Mouse (Mus musculus) midbrain, postnatal 0 days (tissue): ENCODE results near the gene Cox15. TPM values are rescaled to one million over a fixed set of nuclear protein-coding genes. Genes with fewer than 3 reads are reported as not detected.

ENCODE experiments used
- ATAC-seq: fragments of 200-750 bp; cut with Nextera tagmentation; 2 replicates; pipeline ENCODE4 v1.8.0; 2017; ENCODE audit warnings: moderate number of reproducible peaks, mild to moderate bottlenecking, moderate TSS enrichment, moderate library complexity; ENCODE audit not compliant: low FRiP score
- DNase-seq: peaks from one replicate; pipeline ENCODE4 v3.0.0-alpha.2; 2015; ENCODE audit warnings: low spot score
- H3K27ac ChIP-seq: fragments of 300-500 bp; sonication (generic); 2 replicates; pipeline ENCODE4 v1.5.1; 2014; ENCODE audit warnings: low read depth, mild to moderate bottlenecking, low read length, mixed read lengths
- H3K27me3 ChIP-seq: fragments of 300-500 bp; sonication (generic); 2 replicates; pipeline ENCODE4 v1.6.1; 2014; ENCODE audit warnings: low read length, control low read depth, mixed read lengths; ENCODE audit not compliant: insufficient read depth
- H3K36me3 ChIP-seq: fragments of 300-500 bp; sonication (generic); 2 replicates; pipeline ENCODE4 v1.6.1; 2014; ENCODE audit warnings: low read length, control low read depth, mixed read lengths; ENCODE audit not compliant: insufficient read depth
- H3K4me1 ChIP-seq: fragments of 300-500 bp; sonication (generic); 2 replicates; pipeline ENCODE4 v1.6.1; 2014; ENCODE audit warnings: mild to moderate bottlenecking, control low read depth, antibody characterized with exemption, low read length, mixed read lengths; ENCODE audit not compliant: insufficient read depth
- H3K4me2 ChIP-seq: fragments of 300-500 bp; sonication (generic); 2 replicates; pipeline ENCODE4 v1.6.1; 2014; ENCODE audit warnings: low read depth, mild to moderate bottlenecking, low read length, mixed read lengths; ENCODE audit not compliant: poor library complexity, severe bottlenecking
- H3K4me3 ChIP-seq: fragments of 300-500 bp; sonication (generic); 2 replicates; pipeline ENCODE4 v1.5.1; 2014; ENCODE audit warnings: low read depth, mild to moderate bottlenecking, low read length, moderate library complexity
- H3K9ac ChIP-seq: fragments of 300-500 bp; sonication (generic); replicated peaks from 2 replicates; pipeline ENCODE4 v1.6.1; 2014; ENCODE audit warnings: mild to moderate bottlenecking, low read length, moderate library complexity, mixed read lengths; ENCODE audit not compliant: poor library complexity, severe bottlenecking
- H3K9me3 ChIP-seq: fragments of 300-500 bp; sonication (generic); 2 replicates; pipeline ENCODE4 v1.6.1; 2016; ENCODE audit warnings: low read length, control low read depth
- CTCF ChIP-seq: IDR thresholded peaks from 2 replicates; pipeline ENCODE4 v1.5.1; 2016; ENCODE audit warnings: antibody characterized with exemption, mild to moderate bottlenecking
- WGBS: fragments of 180-500 bp; shearing (Covaris S2); extraction: QIAGEN DNeasy Blood & Tissue Kit; methylation state at CpG from one replicate; pipeline ENCODE4 v1.1.7; 2014; 5-methylcytosine and 5-hydroxymethylcytosine counted together
- polyA plus RNA-seq: library from polyadenylated mRNA; unstranded; fragments of >200 nt; fragmentation: Nextera tagmentation; extraction: Ambion mirVana; gene quantifications from 2 replicates; pipeline ENCODE4 v1.2.1, GENCODE M21; 2015
- total RNA-seq: library from RNA; depleted of rRNA; stranded (reverse); fragments of >200 nt; gene quantifications from 2 replicates; pipeline ENCODE4 v1.2.3, GENCODE M21; 2014

Cox15 gene
- total and polyA plus RNA-seq, 2 experiments from 2014 or later: 9.4 to 32.7 TPM

- no peak overlapping the region for H3K4me3 ChIP-seq
- H3K9me3 ChIP-seq: no peaks in the 10 kb centered on the region
- H3K4me2 ChIP-seq: no peak overlapping the region
- 85% methylated on average over 9 of the region's 9 CpGs for WGBS
- no peaks in the 10 kb centered on the region for H3K36me3 ChIP-seq
- ATAC-seq (no peak), DNase-seq (no peak)
- H3K4me1 ChIP-seq: no peaks in the 10 kb centered on the region
- no peak for TF ChIP-seq CTCF
- H3K27me3 ChIP-seq: no peaks in the 10 kb centered on the region
- no peak overlapping the region for H3K9ac ChIP-seq
- H3K27ac ChIP-seq: no peak overlapping the region
These were observed 14.9 kb upstream of the Cox15 start for GRCm38 (mm10) chr19:43767549-43768322.

DNA sequence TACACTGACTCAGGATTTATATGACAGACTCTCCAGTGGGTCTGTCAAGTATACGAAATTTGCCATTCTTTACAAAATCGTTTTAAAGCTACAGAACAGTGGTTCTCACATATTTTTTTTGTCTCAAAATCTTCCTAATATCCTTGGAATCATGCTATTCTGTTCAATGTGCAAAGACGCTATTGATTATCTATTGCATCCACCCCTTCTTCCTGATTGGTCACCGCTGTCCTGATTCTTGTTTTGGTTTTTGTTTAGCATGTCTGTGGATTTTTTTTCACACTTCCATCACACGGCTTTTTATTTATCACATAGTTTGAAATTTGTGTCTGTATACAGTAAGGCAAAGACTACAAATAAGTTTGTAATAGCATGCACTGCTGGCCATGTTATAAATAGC, 13.7 kb upstream of the Cox15 start:
- H3K9me3 ChIP-seq: no peaks in the 10 kb centered on the region
- no peaks in the 10 kb centered on the region for H3K27me3 ChIP-seq
- WGBS: 86% methylated on average over 5 of the region's 5 CpGs
- DNase-seq (no peak), ATAC-seq (no peak)
- no peak overlapping the region for H3K27ac ChIP-seq
- H3K4me2 ChIP-seq: no peak overlapping the region
- no peaks in the 10 kb centered on the region for H3K36me3 ChIP-seq
- H3K9ac ChIP-seq: no peak overlapping the region
- no peak overlapping the region for H3K4me3 ChIP-seq
- no peak for TF ChIP-seq CTCF
- H3K4me1 ChIP-seq: no peaks in the 10 kb centered on the region

- no peak overlapping the region for H3K9ac ChIP-seq
- ATAC-seq: no peak
- no peaks in the 10 kb centered on the region for H3K9me3 ChIP-seq
- no peaks in the 10 kb centered on the region for H3K27me3 ChIP-seq
- no peak overlapping the region for H3K4me3 ChIP-seq
- DNase-seq: no peak
- H3K36me3 ChIP-seq: no peaks in the 10 kb centered on the region
- no peak for TF ChIP-seq CTCF
- no peak overlapping the region for H3K27ac ChIP-seq
- WGBS: 76% methylated on average over 2 of the region's 2 CpGs
- H3K4me2 ChIP-seq: no peak overlapping the region
- no peaks in the 10 kb centered on the region for H3K4me1 ChIP-seq
These were observed 9.6 kb upstream of the Cox15 start for GRCm38 (mm10) chr19:43762410-43762809.

GRCm38 (mm10) chr19:43761543-43762256, 8.9 kb upstream of the Cox15 start:
- DNase-seq (no peak), ATAC-seq (no peak)
- Histone ChIP-seq H3K27ac (no peak overlapping the region), H3K36me3 (no peaks in the 10 kb centered on the region), H3K9ac (no peak overlapping the region), H3K4me3 (no peak overlapping the region), H3K4me1 (no peaks in the 10 kb centered on the region), H3K27me3 (no peaks in the 10 kb centered on the region), H3K9me3 (no peaks in the 10 kb centered on the region), H3K4me2 (no peak overlapping the region)
- 0 out of 2 replicates have a peak, but pooled peaks have one; percentile 7 for TF ChIP-seq CTCF

- Histone ChIP-seq H3K4me3 (no peak overlapping the region), H3K27me3 (no peaks in the 10 kb centered on the region), H3K4me2 (no peak overlapping the region), H3K27ac (no peak overlapping the region), H3K9ac (no peak overlapping the region), H3K36me3 (no peaks in the 10 kb centered on the region), H3K4me1 (no peaks in the 10 kb centered on the region), H3K9me3 (no peaks in the 10 kb centered on the region)
- 21% methylated on average over 6 of the region's 6 CpGs for WGBS
- DNase-seq: peak; percentile 67
- ATAC-seq: no peak
- peak; percentile 77 for TF ChIP-seq CTCF
These were observed 7.7 kb upstream of the Cox15 start for GRCm38 (mm10) chr19:43760504-43760903.

GRCm38 (mm10) chr19:43754872-43755271, 2.1 kb upstream of the Cox15 start:
- H3K4me2 ChIP-seq: no peak overlapping the region
- no peaks in the 10 kb centered on the region for H3K27me3 ChIP-seq
- H3K4me1 ChIP-seq: no peaks in the 10 kb centered on the region
- no peak overlapping the region for H3K9ac ChIP-seq
- DNase-seq (no peak), ATAC-seq (no peak)
- H3K36me3 ChIP-seq: 0 out of 2 replicates have a peak, but pooled peaks cover 3% of the 10 kb centered on the region
- no peaks in the 10 kb centered on the region for H3K9me3 ChIP-seq
- H3K4me3 ChIP-seq: no peak overlapping the region
- WGBS: 74% methylated on average over 2 of the region's 2 CpGs
- no peak overlapping the region for H3K27ac ChIP-seq
- no peak for TF ChIP-seq CTCF
